Mouse (Mus musculus) embryonic facial prominence, embryonic 12.5 days (tissue): ENCODE data around the gene Rbm15. TPM values are rescaled to one million over a fixed set of nuclear protein-coding genes. Genes with fewer than 3 reads are reported as not detected.
A peak's percentile ranks its signal among the peaks of the same experiment; 100 is the strongest.

Source experiments
- ATAC-seq: fragments of 200-750 bp; cut with Nextera tagmentation; 2 replicates; pipeline ENCODE4 v1.8.0; 2017; ENCODE audit not compliant: insufficient number of reproducible peaks, insufficient read depth, low FRiP score, low TSS enrichment
- H3K27ac ChIP-seq: fragments of 300-500 bp; sonication (generic); 2 replicates; pipeline ENCODE4 v1.5.1; 2016; ENCODE audit warnings: mild to moderate bottlenecking
- H3K27me3 ChIP-seq: fragments of 300-500 bp; sonication (generic); 2 replicates; pipeline ENCODE4 v1.6.1; 2016; ENCODE audit warnings: mild to moderate bottlenecking, moderate library complexity
- H3K36me3 ChIP-seq: fragments of 300-500 bp; sonication (generic); 2 replicates; pipeline ENCODE4 v1.6.1; 2016; ENCODE audit warnings: mild to moderate bottlenecking
- H3K4me1 ChIP-seq: fragments of 300-500 bp; sonication (generic); 2 replicates; pipeline ENCODE4 v1.6.1; 2016
- H3K4me2 ChIP-seq: fragments of 300-500 bp; sonication (generic); replicated peaks from 2 replicates; pipeline ENCODE4 v1.6.1; 2016; ENCODE audit warnings: mild to moderate bottlenecking, moderate library complexity
- H3K4me3 ChIP-seq: fragments of 300-500 bp; sonication (generic); 2 replicates; pipeline ENCODE4 v1.5.1; 2016; ENCODE audit warnings: mild to moderate bottlenecking
- H3K9ac ChIP-seq: fragments of 300-500 bp; sonication (generic); 2 replicates; pipeline ENCODE4 v1.6.1; 2016; ENCODE audit warnings: mild to moderate bottlenecking, moderate library complexity
- H3K9me3 ChIP-seq: fragments of 300-500 bp; sonication (generic); 2 replicates; pipeline ENCODE4 v1.6.1; 2016; ENCODE audit warnings: mild to moderate bottlenecking, moderate library complexity
- whole genome bisulfite sequencing: fragments of 180-500 bp; shearing (Covaris S2); methylation state at CpG from one replicate; pipeline ENCODE4 v1.1.7; 2016; 5-methylcytosine and 5-hydroxymethylcytosine counted together
- polyA plus RNA-seq: library from polyadenylated mRNA; unstranded; fragments of >200 nt; fragmentation: Nextera tagmentation; extraction: Ambion mirVana; gene quantifications from 2 replicates; pipeline ENCODE4 v1.2.1, GENCODE M21; 2016

The Rbm15 gene
- polyA plus RNA-seq, 1 experiment from 2014 or later = 17.9 TPM

- no peak overlapping the region for H3K4me3 ChIP-seq
- 86% methylated on average over 6 of the region's 6 CpGs for WGBS
- no peaks in the 10 kb centered on the region for H3K27me3 ChIP-seq
- ATAC-seq = no peak
- no peak overlapping the region for H3K4me2 ChIP-seq
- no peaks in the 10 kb centered on the region for H3K9me3 ChIP-seq
- no peaks in the 10 kb centered on the region for H3K36me3 ChIP-seq
- H3K27ac ChIP-seq = no peak overlapping the region
- no peaks in the 10 kb centered on the region for H3K4me1 ChIP-seq
- no peak overlapping the region for H3K9ac ChIP-seq
Measured at GRCm38 (mm10) chr3:107355618-107356260, 22.3 kb upstream of the Rbm15 start.

- Histone ChIP-seq H3K4me2 (no peak overlapping the region), H3K9me3 (no peaks in the 10 kb centered on the region), H3K4me1 (no peaks in the 10 kb centered on the region), H3K36me3 (no peaks in the 10 kb centered on the region), H3K27ac (no peak overlapping the region), H3K4me3 (no peak overlapping the region), H3K27me3 (no peaks in the 10 kb centered on the region), H3K9ac (no peak overlapping the region)
- ATAC-seq = no peak
- WGBS = 55% methylated on average over 3 of the region's 3 CpGs
Measured at GRCm38 (mm10) chr3:107351706-107352105, 18.2 kb upstream of the Rbm15 start.

GRCm38 (mm10) chr3:107349006-107349405 is 15.5 kb upstream of the Rbm15 start:
- ATAC-seq = no peak
- Histone ChIP-seq H3K27me3 (no peaks in the 10 kb centered on the region), H3K4me2 (no peak overlapping the region), H3K36me3 (no peaks in the 10 kb centered on the region), H3K4me3 (no peak overlapping the region), H3K4me1 (no peaks in the 10 kb centered on the region), H3K27ac (no peak overlapping the region), H3K9me3 (no peaks in the 10 kb centered on the region), H3K9ac (no peak overlapping the region)
- 82% methylated on average over 3 of the region's 3 CpGs for WGBS

- Histone ChIP-seq H3K9me3 (no peaks in the 10 kb centered on the region), H3K36me3 (no peaks in the 10 kb centered on the region), H3K4me2 (no peak overlapping the region), H3K27ac (no peak overlapping the region), H3K4me3 (no peak overlapping the region), H3K27me3 (no peaks in the 10 kb centered on the region), H3K9ac (no peak overlapping the region), H3K4me1 (no peaks in the 10 kb centered on the region)
- ATAC-seq = no peak
- 52% methylated on average over 3 of the region's 3 CpGs for WGBS
Measured at GRCm38 (mm10) chr3:107345033-107345725, 11.7 kb upstream of the Rbm15 start.

GRCm38 (mm10) chr3:107343971-107344370 is 10.5 kb upstream of the Rbm15 start:
- WGBS = 59% methylated on average over 2 of the region's 3 CpGs
- no peaks in the 10 kb centered on the region for H3K36me3 ChIP-seq
- H3K4me3 ChIP-seq = no peak overlapping the region
- H3K27ac ChIP-seq = no peak overlapping the region
- no peaks in the 10 kb centered on the region for H3K4me1 ChIP-seq
- H3K27me3 ChIP-seq = no peaks in the 10 kb centered on the region
- no peak overlapping the region for H3K9ac ChIP-seq
- no peaks in the 10 kb centered on the region for H3K9me3 ChIP-seq
- ATAC-seq = no peak
- H3K4me2 ChIP-seq = no peak overlapping the region

- peak overlapping the region; percentile 98 for H3K27ac ChIP-seq
- ATAC-seq = no peak
- no peaks in the 10 kb centered on the region for H3K27me3 ChIP-seq
- 12% methylated on average over 12 of the region's 12 CpGs for WGBS
- H3K4me3 ChIP-seq = peak overlapping the region; percentile 80
- H3K36me3 ChIP-seq = peaks cover 17% of the 10 kb centered on the region
- H3K4me1 ChIP-seq = peaks cover 25% of the 10 kb centered on the region
- peak overlapping the region; percentile 71 for H3K4me2 ChIP-seq
- peak overlapping the region; percentile 93 for H3K9ac ChIP-seq
- no peaks in the 10 kb centered on the region for H3K9me3 ChIP-seq
Measured at GRCm38 (mm10) chr3:107334202-107334934, 895 bp upstream of the Rbm15 start.

- H3K4me1 ChIP-seq = peaks cover 25% of the 10 kb centered on the region
- H3K4me3 ChIP-seq = peak overlapping the region; percentile 80
- H3K9me3 ChIP-seq = no peaks in the 10 kb centered on the region
- H3K9ac ChIP-seq = peak overlapping the region; percentile 93
- WGBS = under 1% methylated on average over 37 of the region's 37 CpGs
- H3K4me2 ChIP-seq = peak overlapping the region; percentile 98; the same call in 1 of the 2 replicates
- peaks cover 18% of the 10 kb centered on the region for H3K36me3 ChIP-seq
- peak overlapping the region; percentile 98 for H3K27ac ChIP-seq
- no peaks in the 10 kb centered on the region for H3K27me3 ChIP-seq
- ATAC-seq = peak; percentile 97
Measured at GRCm38 (mm10) chr3:107332960-107333380, 503 bp downstream of the Rbm15 start.

- H3K27me3 ChIP-seq = no peaks in the 10 kb centered on the region
- no peaks in the 10 kb centered on the region for H3K9me3 ChIP-seq
- WGBS = under 1% methylated on average over 75 of the region's 75 CpGs
- peak overlapping the region; percentile 98 for H3K4me2 ChIP-seq
- peaks cover 25% of the 10 kb centered on the region for H3K4me1 ChIP-seq
- peak overlapping the region; percentile 84 for H3K9ac ChIP-seq
- peak overlapping the region; percentile 80 for H3K4me3 ChIP-seq
- no peak; the same call in 1 of the 2 replicates for ATAC-seq
- H3K36me3 ChIP-seq = peaks cover 21% of the 10 kb centered on the region
- peak overlapping the region; percentile 90 for H3K27ac ChIP-seq
Measured at GRCm38 (mm10) chr3:107332127-107332959, 1.1 kb downstream of the Rbm15 start.

- Histone ChIP-seq H3K4me1 (peaks cover 25% of the 10 kb centered on the region), H3K36me3 (peaks cover 21% of the 10 kb centered on the region), H3K27ac (no peak overlapping the region)
Measured at GRCm38 (mm10) chr3:107331746-107332126, 1.7 kb downstream of the Rbm15 start.

GRCm38 (mm10) chr3:107330503-107331424 is 2.7 kb downstream of the Rbm15 start:
- Histone ChIP-seq H3K9ac (peak overlapping the region; percentile 30), H3K27ac (no peak overlapping the region), H3K27me3 (no peaks in the 10 kb centered on the region), H3K9me3 (no peaks in the 10 kb centered on the region), H3K4me2 (peak overlapping the region; percentile 98), H3K4me1 (peaks cover 28% of the 10 kb centered on the region), H3K36me3 (peaks cover 25% of the 10 kb centered on the region), H3K4me3 (peak overlapping the region; percentile 80)
- no peak for ATAC-seq
- WGBS = 84% methylated on average over 28 of the region's 28 CpGs

More at GRCm38 (mm10) chr3:107331746-107332126, 1.7 kb downstream of the Rbm15 start:
- Histone ChIP-seq H3K9ac (peak overlapping the region; percentile 84), H3K27me3 (no peaks in the 10 kb centered on the region), H3K9me3 (no peaks in the 10 kb centered on the region), H3K4me3 (peak overlapping the region; percentile 80), H3K4me2 (peak overlapping the region; percentile 98)
- WGBS = 22% methylated on average over 17 of the region's 17 CpGs
- ATAC-seq = no peak
